Mouse (Mus musculus): Measurements from ENCODE around the gene Traf3.

GRCm38 (mm10) chr12:111227410-111227809 lies 61.2 kb downstream of the Traf3 start:
- TF ChIP-seq POLR2A (IDR thresholded peaks at IDR 0.05; ENCODE audit: borderline replicate concordance, insufficient read depth, low read length) = no peak
- TF ChIP-seq CTCF (IDR thresholded peaks at IDR 0.05; ENCODE audit: borderline replicate concordance, insufficient read depth, low read depth, low read length) = no peak

Data from cerebellum, adult 2 months (tissue).